Mouse (Mus musculus): ENCODE data around the gene Fbxw8.

- no peak for TF ChIP-seq MYOG (IDR thresholded peaks at IDR 0.05; ENCODE audit: control insufficient read depth, extremely low read depth, insufficient read length)
- TF ChIP-seq CTCF (IDR thresholded peaks at IDR 0.05; ENCODE audit: control insufficient read depth, insufficient read depth, insufficient read length), result no peak
Observed at GRCm38 (mm10) chr5:118044907-118045306, 110.4 kb downstream of the Fbxw8 start.
